Mouse (Mus musculus) MEL (cell line): ENCODE measurements around the gene Gfy. TPM values are rescaled to one million over a fixed set of nuclear protein-coding genes. Genes with fewer than 3 reads are reported as not detected.

ENCODE experiments used
- DNase-seq: peaks from one replicate; pipeline ENCODE4 v3.0.0; 2011; ENCODE audit warnings: low read depth, low spot score
- H3K27ac ChIP-seq: 2 replicates; pipeline ENCODE4 v1.5.1; 2012; ENCODE audit warnings: low read depth, mild to moderate bottlenecking, control low read depth, low read length, moderate library complexity; ENCODE audit not compliant: control insufficient read depth
- H3K27me3 ChIP-seq, 2 experiments: fragments of 150-350 bp in 1 of 2; sonication (generic) in 1 of 2; 2 replicates each; pipeline ENCODE4 v1.6.1; 2012; ENCODE audit warnings: low read length in 2 of 2, mild to moderate bottlenecking in 2 of 2, improper control_type of control experiment in 1 of 2, moderate library complexity in 1 of 2; ENCODE audit not compliant: insufficient read depth in 2 of 2, control insufficient read depth in 1 of 2
- H3K36me3 ChIP-seq, 2 experiments: 2 replicates each; pipeline ENCODE4 v1.6.1; 2012 to 2014; ENCODE audit warnings: low read length in 2 of 2, improper control_type of control experiment in 1 of 2, inconsistent platforms in 1 of 2, mild to moderate bottlenecking in 1 of 2; ENCODE audit not compliant: insufficient read depth in 2 of 2, control insufficient read depth in 1 of 2
- H3K4me1 ChIP-seq, 2 experiments: fragments of 150-350 bp in 1 of 2; sonication (generic) in 1 of 2; 2 replicates each; pipeline ENCODE4 v1.6.1; 2012; ENCODE audit warnings: low read length in 2 of 2, improper control_type of control experiment in 1 of 2, mild to moderate bottlenecking in 1 of 2; ENCODE audit not compliant: insufficient read depth in 2 of 2, control insufficient read depth in 1 of 2
- H3K4me3 ChIP-seq, 2 experiments: fragments of 150-350 bp in 1 of 2; sonication (generic) in 1 of 2; 2 replicates each; pipeline ENCODE4 v1.5.1; 2012; ENCODE audit warnings: low read depth in 2 of 2, low read length in 2 of 2, mild to moderate bottlenecking in 2 of 2, moderate library complexity in 2 of 2, control low read depth in 1 of 2, improper control_type of control experiment in 1 of 2; ENCODE audit not compliant: control insufficient read depth in 1 of 2, insufficient read depth in 1 of 2
- H3K79me2 ChIP-seq: 2 replicates; pipeline ENCODE4 v1.6.1; 2012; ENCODE audit warnings: mild to moderate bottlenecking, low read length, moderate library complexity; ENCODE audit not compliant: control insufficient read depth, poor library complexity, insufficient read depth
- H3K9ac ChIP-seq: 2 replicates; pipeline ENCODE4 v1.6.1; 2012; ENCODE audit warnings: low read depth, mild to moderate bottlenecking, control low read depth, low read length, moderate library complexity; ENCODE audit not compliant: control insufficient read depth, poor library complexity, severe bottlenecking
- H3K9me3 ChIP-seq: fragments of 150-350 bp; sonication (generic); replicated peaks from 2 replicates; pipeline ENCODE4 v1.6.1; 2012; ENCODE audit warnings: mild to moderate bottlenecking, low read length, improper control_type of control experiment, moderate library complexity; ENCODE audit not compliant: insufficient read depth
- BHLHE40 ChIP-seq: IDR thresholded peaks from 2 replicates; pipeline ENCODE4 v1.6.1; 2012; ENCODE audit warnings: low read depth, mild to moderate bottlenecking, inconsistent platforms, low read length, improper control_type of control experiment, borderline replicate concordance
- E2F4 ChIP-seq: IDR thresholded peaks from 2 replicates; pipeline ENCODE4 v1.6.1; 2011; ENCODE audit warnings: low read depth, low read length, improper control_type of control experiment, borderline replicate concordance
- GATA1 ChIP-seq: IDR thresholded peaks from 2 replicates; pipeline ENCODE4 v1.6.1; 2011; ENCODE audit warnings: low read depth, low read length, improper control_type of control experiment
- HCFC1 ChIP-seq: IDR thresholded peaks from 2 replicates; pipeline ENCODE4 v1.6.1; 2012; ENCODE audit warnings: low read depth, mild to moderate bottlenecking, inconsistent platforms, low read length, improper control_type of control experiment, moderate library complexity
- JUND ChIP-seq: IDR thresholded peaks from 2 replicates; pipeline ENCODE4 v1.6.1; 2011; ENCODE audit warnings: low read depth, mild to moderate bottlenecking, improper control_type of control experiment, low read length
- KAT2A ChIP-seq: conservative IDR thresholded peaks from 2 replicates; pipeline ENCODE4 v1.6.1; 2012; ENCODE audit warnings: low read depth, low read length, improper control_type of control experiment, inconsistent platforms
- MAFK ChIP-seq: IDR thresholded peaks from 2 replicates; pipeline ENCODE4 v1.6.1; 2011; ENCODE audit warnings: low read depth, mild to moderate bottlenecking, low read length, improper control_type of control experiment, borderline replicate concordance
- MAX ChIP-seq: IDR thresholded peaks from 2 replicates; pipeline ENCODE4 v1.6.1; 2011; ENCODE audit warnings: low read length, improper control_type of control experiment
- NRF1 ChIP-seq: IDR thresholded peaks from 2 replicates; pipeline ENCODE4 v1.6.1; 2014; ENCODE audit warnings: low read depth, mild to moderate bottlenecking, inconsistent platforms, low read length, improper control_type of control experiment, moderate library complexity; ENCODE audit not compliant: poor library complexity, insufficient read depth, severe bottlenecking
- RAD21 ChIP-seq: IDR thresholded peaks from 2 replicates; pipeline ENCODE4 v1.6.1; 2011; ENCODE audit warnings: mild to moderate bottlenecking, low read depth, low read length, improper control_type of control experiment
- SIN3A ChIP-seq: IDR thresholded peaks from 2 replicates; pipeline ENCODE4 v1.6.1; 2012; ENCODE audit warnings: low read length, improper control_type of control experiment, inconsistent platforms
- SMC3 ChIP-seq: IDR thresholded peaks from 2 replicates; pipeline ENCODE4 v1.6.1; 2011; ENCODE audit warnings: low read depth, low read length, improper control_type of control experiment
- TBP ChIP-seq: IDR thresholded peaks from 2 replicates; pipeline ENCODE4 v1.8.0; 2011; ENCODE audit warnings: low read depth, low read length, improper control_type of control experiment
- USF1 ChIP-seq: IDR thresholded peaks from 2 replicates; pipeline ENCODE4 v1.6.1; 2014; ENCODE audit warnings: low read depth, mild to moderate bottlenecking, inconsistent platforms, low read length, improper control_type of control experiment, moderate library complexity
- ZNF384 ChIP-seq: IDR thresholded peaks from 2 replicates; pipeline ENCODE4 v1.6.1; 2012; ENCODE audit warnings: low read depth, mild to moderate bottlenecking, inconsistent platforms, low read length, improper control_type of control experiment
- polyA plus RNA-seq, 2 experiments: library from polyadenylated mRNA; stranded (reverse) in 1 of 2; unstranded in 1 of 2; fragments of >175 nt in 1 of 2; fragments of >200 nt in 1 of 2; gene quantifications; 2 replicates each; pipeline versions ENCODE4 v1.2.1 to v1.2.4; 2012; ENCODE audit warnings: low replicate concordance in 2 of 2, low read depth in 1 of 2; ENCODE audit not compliant: insufficient read length in 2 of 2, insufficient read depth in 1 of 2, missing spikeins in 1 of 2
- total RNA-seq: library from RNA; depleted of rRNA; stranded (reverse); fragments of 300-350 nt; gene quantifications from 2 replicates; pipeline ENCODE4 v1.2.3, GENCODE M21; 2012

The Gfy gene
- total and polyA plus RNA-seq, 3 experiments, result not detected

- TF ChIP-seq BHLHE40, result no peak
- TF ChIP-seq USF1, result no peak
- TF ChIP-seq E2F4, result no peak
- Histone ChIP-seq H3K27me3 (no peaks in the 10 kb centered on the region), H3K4me3 (no peak overlapping the region), H3K27ac (no peak overlapping the region), H3K79me2 (no peaks in the 10 kb centered on the region), H3K9me3 (no peaks in the 10 kb centered on the region), H3K36me3 (peaks cover 0 to 3% of the 10 kb centered on the region in 2 experiments; a peak in 2 of 4 replicates), H3K9ac (no peak overlapping the region; the same call in 1 of the 2 replicates), H3K4me1 (peaks cover 0 to 5% of the 10 kb centered on the region in 2 experiments; a peak in 2 of 4 replicates)
- no peak for DNase-seq
Observed at GRCm38 (mm10) chr7:45181540-45181939, 2.2 kb upstream of the Gfy start.

- Histone ChIP-seq H3K27ac (no peak within 1 kb of the TSS), H3K79me2 (no peaks in the 10 kb centered on the region), H3K36me3 (peaks cover 0 to 3% of the 10 kb centered on the region in 2 experiments; a peak in 2 of 4 replicates), H3K9me3 (no peaks in the 10 kb centered on the region), H3K9ac (no peak within 1 kb of the TSS; the same call in 1 of the 2 replicates), H3K4me1 (peaks cover 0 to 5% of the 10 kb centered on the region in 2 experiments; a peak in 2 of 4 replicates), H3K27me3 (no peaks in the 10 kb centered on the region), H3K4me3 (no peak within 1 kb of the TSS; a peak in 1 of 4 replicates)
- DNase-seq, result no peak
- TF ChIP-seq RAD21 (no peak), JUND (no peak), SIN3A (no peak), ZNF384 (no peak), E2F4 (no peak), USF1 (no peak), SMC3 (no peak), GATA1 (no peak), NRF1 (no peak), MAX (no peak), TBP (no peak), MAFK (no peak), KAT2A (no peak), HCFC1 (no peak)
Observed at GRCm38 (mm10) chr7:45180896-45181477, 1.6 kb upstream of the Gfy start, which contains the start of gene Pth2. Gene Pth2 (plus strand): TSS chr7:45180995.
